Mouse (Mus musculus): ENCODE data around the gene Tppp2.

DNA sequence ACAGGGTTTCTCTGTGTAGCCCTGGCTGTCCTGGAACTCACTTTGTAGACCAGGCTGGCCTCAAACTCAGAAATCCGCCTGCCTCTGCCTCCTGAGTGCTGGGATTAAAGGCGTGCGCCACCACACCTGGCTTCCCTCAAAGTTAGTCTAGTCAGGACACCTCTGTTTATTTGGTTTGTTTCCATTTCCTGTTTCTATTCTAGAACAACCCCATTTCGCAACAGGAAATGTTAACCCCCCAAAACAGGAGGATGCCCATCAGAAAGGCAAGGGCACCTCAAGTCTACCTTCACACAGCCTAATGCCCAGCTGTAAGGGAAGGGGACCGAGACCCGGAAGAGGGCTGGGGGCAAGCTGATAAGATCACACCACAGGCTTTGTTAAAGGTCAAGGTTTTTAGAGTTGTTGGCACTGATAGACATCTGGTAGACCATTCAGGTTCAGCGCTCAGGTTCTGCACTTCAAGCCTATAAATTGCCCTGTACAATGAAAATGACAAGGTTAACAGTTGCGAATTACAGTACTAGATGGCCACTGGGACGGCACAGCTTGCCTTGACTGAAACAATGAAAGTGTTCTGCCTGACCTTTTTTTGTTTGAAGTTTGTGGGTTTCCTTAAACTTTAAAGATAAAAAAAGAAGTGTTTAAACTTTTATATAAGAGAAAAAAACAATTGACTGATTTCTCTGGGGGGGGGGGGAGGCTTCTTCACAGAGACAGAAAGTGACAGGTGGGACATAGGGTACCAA, 25.9 kb upstream of the Tppp2 start, which contains the start of gene Slc39a2:
- no peak for TF ChIP-seq CTCF (IDR thresholded peaks at IDR 0.05; ENCODE audit: low read depth)
- TF ChIP-seq EP300 (IDR thresholded peaks at IDR 0.05; ENCODE audit: low read depth), result no peak

All from liver, postnatal 0 days (tissue).